Mouse (Mus musculus) gastrocnemius, postnatal 14 days (tissue): ENCODE data around the gene Depdc5. TPM values are rescaled to one million over a fixed set of nuclear protein-coding genes. Genes with fewer than 3 reads are reported as not detected.
"Not testable (repeated sequence)": the region's sequence is repeated elsewhere in the genome, so short reads cannot be mapped to it uniquely, and the experiment has no call there.

ENCODE experiments used
- DNase-seq: peaks from one replicate; pipeline ENCODE4 v3.0.0; 2021; ENCODE audit warnings: mixed read lengths
- intact Hi-C: fragments of 180-260 bp; cut with DNase I; formaldehyde crosslinking; loops from one replicate; pipeline ENCODE4 v1.15.1; 2025; ENCODE audit warnings: low total_unique reads
- long read RNA-seq, 2 experiments: library from polyadenylated mRNA; stranded (forward); transcript quantifications; one replicate each; pipeline ENCODE4 v2.0.0; 2021
- total RNA-seq, 2 experiments: library from RNA; stranded (reverse); gene quantifications; 2 replicates each; pipeline ENCODE4 v1.2.3; 2021

The Depdc5 gene
- 1 to 10 TPM; 9.3 to 10.0 TPM for total RNA-seq
- long read RNA-seq, experiment 1, partial matches to known transcripts: 1 of 4 reads
- long read RNA-seq, experiment 1, other reads (novel, unspliced or antisense): 3 of 4 reads
- long read RNA-seq, experiment 2, partial matches to known transcripts: 3 of 7 reads
- long read RNA-seq, experiment 2, other reads (novel, unspliced or antisense): 4 of 7 reads

DNA sequence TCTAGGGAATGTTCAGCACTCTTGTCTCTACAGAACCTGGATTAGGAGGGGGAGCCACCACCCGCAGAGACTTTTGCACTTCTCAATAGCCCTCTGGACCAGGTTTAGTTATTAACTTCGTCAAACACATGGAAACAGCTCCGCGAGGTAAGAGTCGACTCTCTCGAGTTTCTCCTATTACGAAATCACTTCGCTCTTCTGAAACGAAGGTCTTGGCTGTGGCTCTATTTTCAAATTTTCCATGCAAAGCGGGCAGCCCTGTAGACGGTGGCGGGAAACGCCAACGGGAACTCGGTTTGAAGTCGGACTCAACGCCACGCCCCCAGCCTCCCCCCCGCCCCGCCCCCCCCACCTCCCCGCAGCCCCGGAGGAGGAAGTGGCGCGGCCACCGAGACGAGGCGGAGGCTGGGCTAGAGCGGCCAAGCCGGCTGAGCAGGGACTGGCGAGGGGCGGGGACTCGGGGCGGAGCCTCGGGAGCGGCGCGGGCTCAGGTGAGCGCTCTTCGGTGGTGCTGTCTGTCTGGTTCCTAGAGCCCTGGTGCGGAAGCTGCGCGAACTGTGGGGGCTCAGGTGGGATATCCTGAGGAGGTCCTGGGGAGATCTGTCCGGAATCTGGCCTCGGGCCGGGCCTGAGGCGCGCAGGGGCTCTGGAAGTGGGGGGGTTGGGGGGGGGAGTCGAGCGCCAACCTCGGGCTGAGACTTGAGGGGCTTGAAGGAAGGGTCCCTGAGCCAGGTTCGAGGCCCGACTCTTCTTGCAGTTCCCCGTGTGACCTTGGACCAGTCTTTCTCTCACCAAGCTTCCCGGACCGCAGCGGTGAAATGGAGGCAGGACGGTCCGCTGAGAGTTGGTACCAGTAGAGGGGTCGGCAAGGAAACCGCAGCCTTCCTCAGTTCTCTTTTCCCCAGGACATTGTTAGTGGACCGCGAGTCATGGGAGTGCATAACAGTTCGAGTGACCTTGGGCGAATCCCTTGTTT, at the start of gene Depdc5:
Gene Depdc5, plus strand, starts transcription at position 449 of the 976 bp plus-strand sequence.
- intact Hi-C loops: no loop called here
- peak; percentile 95 for DNase-seq

- intact Hi-C loops: no loop called here
Observed at GRCm38 (mm10) chr5:32815396-32815795, 48.1 kb upstream of the Depdc5 start.

GRCm38 (mm10) chr5:32820471-32820870, 43.0 kb upstream of the Depdc5 start:
- no peak for DNase-seq
- intact Hi-C loops: no loop called here

More at GRCm38 (mm10) chr5:32815396-32815795, 48.1 kb upstream of the Depdc5 start:
- no peak for DNase-seq

DNA sequence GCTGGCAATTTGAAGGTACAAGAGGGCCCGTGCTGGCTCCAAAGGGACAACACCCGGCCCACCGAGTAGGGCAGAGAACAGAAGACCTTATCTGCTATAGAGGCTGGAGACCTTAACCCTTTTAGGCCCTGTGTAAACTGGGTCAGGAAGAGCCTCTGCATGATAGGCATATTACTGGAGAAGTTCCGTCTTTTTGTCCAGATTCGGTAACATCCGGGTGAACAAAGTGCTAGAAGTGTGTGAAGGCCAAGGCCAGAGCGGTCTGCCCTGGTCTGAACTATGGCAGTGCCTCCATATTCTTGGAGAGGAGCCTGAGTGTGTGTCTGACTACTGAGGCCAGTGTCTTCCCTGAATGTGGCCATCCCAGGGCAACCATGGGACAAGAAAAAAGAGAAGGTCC, 36.5 kb upstream of the Depdc5 start, which contains the start of gene Gm20671:
Gene Gm20671, minus strand, starts transcription at position 101 of the 400 bp plus-strand sequence.
- intact Hi-C loops: no loop called here
- DNase-seq: no peak

DNA sequence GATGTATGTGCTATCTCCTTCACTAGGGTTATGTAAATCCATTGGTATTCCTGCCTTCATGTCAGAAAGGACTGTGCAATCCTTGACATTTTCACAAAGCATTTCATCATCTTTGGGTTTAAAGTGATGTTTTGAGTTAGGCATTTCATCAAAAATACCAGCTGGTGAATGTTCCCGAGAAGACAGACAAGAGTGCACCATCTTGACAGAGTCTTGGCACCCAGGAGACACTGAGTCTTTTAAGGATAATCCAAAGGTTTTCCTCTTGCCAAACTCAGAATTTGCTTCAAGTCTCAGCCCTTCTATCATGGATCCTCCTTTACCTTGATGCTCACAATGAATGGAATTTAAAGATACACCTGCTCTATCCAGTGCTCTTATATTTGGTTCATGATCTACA, 34.7 kb upstream of the Depdc5 start:
- DNase-seq, intact Hi-C loops: not testable (repeated sequence)

GRCm38 (mm10) chr5:32830054-32830453, 33.4 kb upstream of the Depdc5 start:
- DNase-seq: no peak
- intact Hi-C loops: no loop called here

GRCm38 (mm10) chr5:32834497-32834896, 29.0 kb upstream of the Depdc5 start:
- no peak for DNase-seq
- intact Hi-C loops: no loop called here

DNA sequence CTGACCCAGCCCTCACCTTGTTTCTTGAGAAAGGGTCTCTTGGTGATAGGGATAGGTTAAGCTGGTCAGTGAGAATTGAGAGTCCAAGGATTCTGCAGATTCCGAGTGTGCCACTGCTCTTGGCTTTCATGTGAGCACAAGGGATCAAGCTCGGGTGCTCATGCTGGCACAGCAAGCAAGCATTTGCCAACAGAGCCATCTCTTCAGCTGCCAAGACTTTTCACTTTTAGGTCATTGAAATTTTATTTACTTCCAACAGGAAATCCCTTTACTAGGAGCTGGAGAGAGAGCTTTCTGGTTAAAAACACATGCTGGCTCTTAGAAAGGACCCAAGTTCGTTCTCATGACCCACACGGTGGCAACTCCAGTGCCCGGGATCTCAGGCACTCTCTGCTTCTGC, 26.5 kb upstream of the Depdc5 start:
- no peak for DNase-seq
- intact Hi-C loops: no loop called here

GRCm38 (mm10) chr5:32840029-32840428, 23.5 kb upstream of the Depdc5 start:
- intact Hi-C loops: no loop called here
- no peak for DNase-seq

- intact Hi-C loops: no loop called here
Observed at GRCm38 (mm10) chr5:32849178-32849577, 14.3 kb upstream of the Depdc5 start.

DNA sequence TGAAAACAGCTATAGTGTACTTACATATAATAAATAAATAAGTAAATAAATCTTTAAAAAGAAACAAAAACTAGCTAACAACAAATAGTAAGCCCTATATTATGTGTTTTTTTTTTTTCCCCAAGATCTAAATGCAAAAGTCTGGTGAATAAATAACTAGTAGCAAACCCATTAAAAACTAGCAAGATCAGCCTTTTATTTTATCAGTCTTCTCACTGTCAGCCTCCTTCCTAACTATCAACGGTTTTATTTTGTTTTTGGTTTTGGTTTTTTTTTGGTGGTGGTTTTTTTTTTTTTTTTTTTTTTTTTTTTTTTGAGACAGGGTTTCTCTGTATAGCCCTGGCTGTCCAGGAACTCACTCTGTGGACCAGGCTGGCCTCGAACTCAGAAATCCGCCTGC, 13.9 kb upstream of the Depdc5 start:
- DNase-seq, intact Hi-C loops: not testable (repeated sequence)

More at GRCm38 (mm10) chr5:32849178-32849577, 14.3 kb upstream of the Depdc5 start:
- no peak for DNase-seq

DNA sequence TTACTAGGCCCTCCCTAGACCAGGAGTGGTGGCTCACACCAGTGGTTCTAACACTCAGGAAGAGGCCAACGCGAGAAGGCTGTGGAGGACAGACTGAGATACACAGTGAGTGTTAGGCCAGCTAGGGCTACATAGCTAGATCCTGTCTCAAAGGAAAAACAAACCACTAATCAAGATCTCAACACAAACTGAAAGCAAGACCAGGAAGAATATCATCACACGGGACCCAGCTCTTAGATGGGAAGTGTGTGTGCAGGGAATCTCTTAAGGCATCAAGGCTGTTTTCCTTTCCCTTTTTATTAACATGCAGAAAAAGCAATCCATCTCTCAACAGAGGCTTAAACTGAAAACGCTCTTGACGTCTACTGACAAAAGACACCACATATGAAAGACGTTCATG, 11.5 kb upstream of the Depdc5 start:
- intact Hi-C loops: loop anchor here (10.0 kb wide), 1 partner anchor 67 kb away; the partner anchor contains the start of gene Pisd
- no peak for DNase-seq

GRCm38 (mm10) chr5:32853731-32854507, 9.6 kb upstream of the Depdc5 start, which contains the start of gene Prr14l:
Gene Prr14l, minus strand, starts transcription at chr5:32854256.
- DNase-seq: peak; percentile 98
- intact Hi-C loops: loop anchor here (10.0 kb wide), 1 partner anchor 69 kb away; the partner anchor contains the start of gene Pisd

DNA sequence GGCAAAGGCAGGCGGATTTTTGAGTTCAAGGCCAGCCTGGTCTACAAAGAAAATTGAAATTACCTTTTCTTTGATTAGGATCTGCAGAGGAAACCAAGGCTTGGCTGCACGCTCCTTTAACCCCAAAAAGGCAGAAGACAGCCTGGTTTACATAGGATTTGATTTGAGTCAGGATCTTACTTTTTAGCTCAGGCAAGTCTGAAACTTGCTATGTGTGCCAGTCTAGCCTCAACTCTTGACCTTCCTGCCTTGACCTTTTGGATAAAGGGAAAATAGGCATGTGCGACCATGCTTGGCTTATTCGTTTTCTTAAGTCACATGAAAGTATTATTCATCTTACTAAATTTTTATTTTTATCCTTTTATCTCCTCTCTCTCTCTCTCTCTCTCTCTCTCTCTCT, 8.7 kb upstream of the Depdc5 start:
- intact Hi-C loops: loop anchor here (10.0 kb wide), 1 partner anchor 70 kb away; the partner anchor contains the start of gene Pisd
- no peak for DNase-seq

DNA sequence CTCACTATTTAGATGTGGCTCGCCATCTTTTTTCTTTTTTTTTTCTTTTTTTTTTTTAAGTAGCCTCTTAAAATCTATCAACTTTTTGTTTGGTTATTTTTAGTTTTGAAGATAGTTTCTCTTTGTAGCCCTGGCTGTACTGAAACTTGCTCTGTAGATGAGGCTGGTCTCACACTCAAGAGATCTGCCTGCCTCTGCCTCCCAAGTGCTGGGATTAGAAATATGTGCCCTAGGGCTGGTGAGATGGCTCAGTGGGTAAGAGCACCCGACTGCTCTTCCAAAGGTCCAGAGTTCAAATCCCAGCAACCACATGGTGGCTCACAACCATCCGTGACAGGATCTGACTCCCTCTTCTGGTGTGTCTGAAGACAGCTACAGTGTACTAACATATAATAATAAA, 8.2 kb upstream of the Depdc5 start:
- DNase-seq: not testable (repeated sequence)
- intact Hi-C loops: loop anchor here (10.0 kb wide), 1 partner anchor 70 kb away; the partner anchor contains the start of gene Pisd

DNA sequence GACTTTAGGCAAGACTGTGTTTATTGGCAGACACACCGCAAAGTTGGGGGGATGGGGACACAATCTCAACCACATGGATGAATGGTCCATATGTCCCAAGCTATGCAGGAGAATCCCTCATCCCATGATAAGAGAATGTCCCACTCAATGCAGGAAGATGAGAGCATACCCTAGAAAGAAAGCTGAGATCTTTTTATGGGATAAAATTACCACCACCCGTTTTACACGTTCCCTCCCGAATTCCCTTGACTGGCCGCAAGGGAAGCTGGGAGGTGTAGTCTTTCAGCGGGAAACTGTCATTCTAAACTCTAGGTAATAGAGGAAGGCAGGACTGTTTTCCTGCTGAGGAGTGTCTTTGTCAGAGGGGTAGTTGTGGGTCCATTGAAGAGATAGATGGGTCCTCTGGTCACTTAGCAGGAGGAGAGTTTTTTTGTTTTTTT, 5.7 kb upstream of the Depdc5 start:
- DNase-seq: peak; percentile 30
- intact Hi-C loops: loop anchor here (10.0 kb wide), 1 partner anchor 73 kb away; the partner anchor contains the start of gene Pisd

GRCm38 (mm10) chr5:32861082-32861481, 2.4 kb upstream of the Depdc5 start:
- intact Hi-C loops: no loop called here
- no peak for DNase-seq

- intact Hi-C loops: no loop called here
- no peak for DNase-seq
Observed at GRCm38 (mm10) chr5:32862469-32863132, 900 bp upstream of the Depdc5 start.
